Mouse (Mus musculus): ENCODE data around the gene Plbd1.

Gene Plbd1

GRCm38 (mm10) chr6:136650664-136651063 lies 11.1 kb downstream of the Plbd1 start:
- no peak for DNase-seq (ENCODE audit: low spot score)

DNA sequence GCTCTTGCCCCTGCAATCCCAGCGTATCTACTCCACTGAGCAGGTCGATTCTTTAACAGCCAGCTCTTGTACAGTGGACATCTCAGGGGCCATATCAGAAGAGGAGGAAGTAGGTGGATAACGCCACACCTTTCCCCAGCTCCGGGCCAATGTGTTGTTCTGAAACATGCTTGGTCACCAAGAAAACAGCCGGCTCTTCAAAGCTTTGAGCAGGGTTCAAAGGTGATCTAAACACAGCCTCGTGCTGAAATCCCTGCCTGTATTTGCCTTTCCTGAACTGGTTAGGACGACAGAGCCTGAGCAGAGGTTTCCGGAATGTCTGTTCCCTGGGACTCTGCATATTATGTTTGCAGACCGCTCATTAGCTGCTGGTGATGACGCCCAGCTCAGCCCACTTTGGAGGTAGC lies 14.3 kb downstream of the Plbd1 start:
- no peak for DNase-seq (ENCODE audit: low spot score)

DNA sequence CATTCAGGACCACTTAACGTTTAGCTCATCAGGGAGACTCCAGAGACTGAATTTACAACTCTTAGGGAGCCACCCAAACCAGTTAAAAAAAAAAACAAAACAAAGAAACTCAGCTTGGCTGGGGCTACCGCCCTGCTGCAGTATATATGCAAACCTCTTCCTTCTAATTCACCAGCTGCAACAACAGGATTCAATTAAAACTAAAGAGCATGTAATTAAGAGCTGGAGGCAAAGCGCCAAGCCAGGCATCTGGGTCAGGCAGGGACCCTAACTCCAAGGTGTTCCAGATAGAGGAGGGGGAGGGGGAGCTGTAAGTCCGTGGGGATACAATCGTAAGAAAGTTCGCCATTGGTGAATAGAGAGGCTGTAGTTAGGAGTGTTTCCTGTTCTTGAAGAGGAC lies 15.5 kb downstream of the Plbd1 start:
- DNase-seq (ENCODE audit: low spot score), result no peak

- no peak for DNase-seq (ENCODE audit: low spot score)
These were observed 16.0 kb downstream of the Plbd1 start for GRCm38 (mm10) chr6:136645754-136646153.

DNA sequence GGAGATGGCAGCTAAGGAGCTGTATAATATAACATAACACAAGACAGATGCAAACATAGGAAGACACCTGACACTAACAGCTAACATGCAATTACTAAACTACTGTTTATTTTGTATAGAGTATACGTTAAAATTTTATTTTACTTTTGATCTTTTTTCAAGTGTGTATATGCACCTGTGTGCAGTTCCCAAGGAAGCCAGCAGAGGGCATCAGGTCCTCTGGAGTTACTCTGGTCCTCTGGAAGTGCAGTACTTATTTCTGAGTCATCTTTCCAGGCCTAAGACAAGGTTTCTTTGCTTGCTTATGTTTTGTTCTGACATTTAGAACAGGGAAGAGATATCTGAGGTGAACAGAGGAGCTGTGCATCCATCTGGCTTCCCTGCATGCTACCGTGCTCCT lies 17.6 kb downstream of the Plbd1 start:
- DNase-seq (ENCODE audit: low spot score), result peak; percentile 7

DNA sequence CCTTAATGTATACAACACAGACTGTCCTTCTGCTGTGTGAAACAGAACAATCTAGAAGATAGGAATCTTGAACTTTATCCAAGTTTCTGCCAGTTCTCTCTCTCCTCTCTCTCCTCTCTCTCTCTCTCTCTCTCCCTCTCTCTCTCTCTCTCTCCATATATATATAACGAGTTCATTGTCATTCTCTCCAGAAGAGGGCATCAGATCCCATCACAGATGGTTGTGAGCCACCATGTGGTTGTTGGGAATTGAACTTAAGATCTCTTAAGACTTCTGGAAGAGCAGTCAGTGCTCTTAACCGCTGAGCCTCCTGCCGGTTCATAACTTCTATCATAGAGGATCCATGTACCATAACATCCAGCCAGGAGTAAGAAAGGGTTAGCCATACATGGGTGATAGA lies 26.7 kb downstream of the Plbd1 start:
- DNase-seq (ENCODE audit: low spot score), result no peak

- DNase-seq (ENCODE audit: low spot score), result no peak
These were observed 28.0 kb downstream of the Plbd1 start for GRCm38 (mm10) chr6:136633719-136634118.

GRCm38 (mm10) chr6:136633154-136633553 lies 28.6 kb downstream of the Plbd1 start:
- DNase-seq (ENCODE audit: low spot score), result no peak

DNA sequence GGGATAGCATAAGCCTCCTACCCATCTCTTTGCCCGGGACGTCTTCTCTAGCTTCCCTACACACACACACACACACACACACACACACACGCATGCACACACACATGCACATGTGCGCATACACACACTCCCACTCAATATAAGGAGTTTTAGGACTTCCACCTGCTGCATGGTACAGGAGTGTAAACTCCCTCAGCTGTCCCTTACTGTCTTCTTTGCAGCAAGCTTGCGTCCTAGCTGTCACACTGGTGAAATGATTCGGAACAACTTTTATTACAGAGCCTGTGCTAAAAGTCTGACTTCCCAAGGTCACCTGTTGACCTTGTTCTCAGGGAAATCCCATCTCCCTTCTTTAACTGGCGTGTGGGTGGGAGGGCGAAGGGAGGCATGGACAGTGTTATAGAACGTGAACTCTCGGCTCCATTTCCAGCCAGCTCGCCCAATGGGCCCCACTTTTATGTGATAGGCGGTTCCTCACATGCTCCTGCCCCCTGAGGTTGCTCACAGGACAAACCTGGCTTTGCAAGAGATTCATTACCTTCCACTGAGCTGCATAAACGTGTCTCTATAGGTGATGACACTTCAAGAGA lies 29.7 kb downstream of the Plbd1 start:
- no peak for DNase-seq (ENCODE audit: low spot score)

DNA sequence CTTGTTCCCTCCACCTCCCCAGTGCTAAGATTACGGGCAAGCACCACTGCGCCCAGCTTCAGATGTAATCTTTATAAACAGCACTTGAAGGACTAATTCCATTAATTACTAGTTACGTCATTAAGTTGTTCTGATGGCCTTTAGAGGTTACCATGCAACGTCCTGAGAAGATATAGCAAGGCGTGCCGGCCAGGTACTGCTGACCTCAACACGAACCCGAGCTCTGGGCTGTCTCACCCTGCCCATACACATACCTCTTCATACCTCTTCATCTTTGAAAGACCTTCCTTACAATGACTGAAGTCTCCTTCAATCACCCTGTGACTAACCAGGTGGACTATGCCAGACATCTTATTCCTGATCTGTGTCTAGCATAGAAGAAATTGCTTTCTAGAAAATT lies 30.2 kb downstream of the Plbd1 start:
- DNase-seq (ENCODE audit: low spot score), result no peak

DNA sequence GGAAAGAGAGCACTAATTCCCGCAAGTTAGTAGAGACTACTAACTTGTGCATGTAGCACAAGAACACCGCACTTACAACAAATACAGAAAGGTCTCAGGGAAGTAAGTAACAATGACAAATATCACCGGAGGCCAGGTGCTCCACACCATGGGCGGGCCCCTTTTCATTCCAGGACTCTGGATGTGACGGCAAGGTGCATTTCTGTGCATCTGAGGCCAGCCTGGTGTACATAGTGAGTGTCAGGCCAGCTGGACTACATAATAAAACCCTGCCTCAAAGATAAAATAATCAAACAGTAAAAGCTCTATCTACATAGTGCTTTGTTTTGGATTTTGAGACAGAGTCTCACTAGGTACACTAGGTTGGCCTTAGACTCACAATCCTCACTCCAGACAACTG lies 32.1 kb downstream of the Plbd1 start:
- no peak for DNase-seq (ENCODE audit: low spot score)

GRCm38 (mm10) chr6:136625421-136625820 lies 36.3 kb downstream of the Plbd1 start:
- DNase-seq (ENCODE audit: low spot score), result no peak

- peak; percentile 72 for DNase-seq (ENCODE audit: low spot score)
These were observed 41.2 kb downstream of the Plbd1 start for GRCm38 (mm10) chr6:136620361-136621139.

GRCm38 (mm10) chr6:136614156-136614555 lies 47.6 kb downstream of the Plbd1 start:
- DNase-seq (ENCODE audit: low spot score), result no peak

GRCm38 (mm10) chr6:136612312-136612711 lies 49.4 kb downstream of the Plbd1 start:
- peak; percentile 11 for DNase-seq (ENCODE audit: low spot score)

GRCm38 (mm10) chr6:136611351-136612215 lies 50.1 kb downstream of the Plbd1 start:
- no peak for DNase-seq (ENCODE audit: low spot score)

GRCm38 (mm10) chr6:136602601-136603000 lies 59.1 kb downstream of the Plbd1 start:
- no peak for DNase-seq (ENCODE audit: low spot score)

DNA sequence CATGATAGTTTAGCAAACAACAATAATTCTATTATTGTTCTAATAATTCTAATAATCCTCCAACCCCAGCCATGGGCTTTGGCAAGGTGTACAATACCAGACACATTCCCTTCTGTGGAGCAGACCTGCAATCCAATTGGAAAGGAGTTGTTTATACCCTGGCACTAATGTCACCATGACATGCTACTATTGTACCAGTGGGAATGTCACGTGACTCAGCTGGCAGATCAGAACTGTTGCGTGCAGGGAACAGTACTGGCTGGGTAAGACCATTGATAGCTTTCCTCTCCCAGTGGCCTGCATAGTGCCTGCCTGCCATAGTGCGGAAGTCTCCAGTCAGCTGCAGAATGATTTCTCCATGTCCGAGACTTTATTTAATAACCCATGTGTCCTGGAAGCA lies 67.2 kb downstream of the Plbd1 start:
- DNase-seq (ENCODE audit: low spot score), result no peak

- no peak for DNase-seq (ENCODE audit: low spot score)
These were observed 71.0 kb downstream of the Plbd1 start for GRCm38 (mm10) chr6:136590739-136591138.

DNA sequence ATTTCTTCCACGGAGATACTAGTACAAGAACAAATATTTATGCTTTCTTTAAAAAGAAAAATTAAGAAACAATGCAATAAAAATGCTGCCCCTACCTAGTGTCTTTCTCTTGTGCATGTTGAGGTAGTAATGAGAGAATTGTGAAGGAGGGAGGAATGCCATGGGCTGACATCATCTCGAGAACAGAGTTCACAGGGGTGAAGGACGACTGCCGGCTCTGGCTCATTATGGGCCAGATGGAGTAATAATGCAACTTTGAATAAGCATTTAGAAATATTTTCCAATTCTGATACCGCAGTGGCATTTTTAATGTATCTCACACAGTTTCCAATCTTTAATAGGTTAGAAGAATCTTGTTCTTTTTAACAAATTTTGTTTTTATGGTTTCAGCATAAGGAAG lies 95.7 kb downstream of the Plbd1 start:
- DNase-seq (ENCODE audit: low spot score), result no peak

All from c-Kit-positive CD71-positive TER-119-positive erythroid progenitor cells, embryonic 14.5 days (primary cell).